Mouse (Mus musculus): ENCODE measurements around the gene Zfp119b.

DNA sequence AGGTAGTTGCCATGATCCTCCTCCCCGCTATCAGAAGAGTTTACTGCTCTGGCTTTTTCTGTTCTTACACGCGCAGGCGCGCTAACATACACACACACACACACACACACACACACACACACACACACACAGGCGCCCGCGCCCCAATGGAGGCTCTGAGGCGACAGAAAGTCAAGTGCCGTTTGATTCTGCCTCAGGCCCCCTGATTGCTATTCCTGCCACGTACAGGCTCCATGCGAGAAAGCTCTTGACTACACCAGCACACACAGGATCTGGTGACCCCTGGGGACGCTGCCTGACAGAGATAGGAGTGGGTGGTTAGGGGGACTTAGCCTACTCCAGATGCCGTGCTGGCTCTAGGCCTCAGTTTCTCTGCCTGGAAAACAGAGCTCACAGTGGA, 20.3 kb upstream of the Zfp119b start:
- TF ChIP-seq CTCF (IDR thresholded peaks at IDR 0.05; ENCODE audit: low read depth, low read length) (no peak), POLR2A (IDR thresholded peaks at IDR 0.05; ENCODE audit: insufficient read depth, low read length) (no peak), EP300 (IDR thresholded peaks at IDR 0.05; ENCODE audit: insufficient read depth, low read depth, low read length) (no peak)
